Mouse (Mus musculus): Measurements from ENCODE around the gene Ppig.
"Not testable (repeated sequence)": the region's sequence is repeated elsewhere in the genome, so short reads cannot be mapped to it uniquely, and the experiment has no call there.

Ppig gene

DNA sequence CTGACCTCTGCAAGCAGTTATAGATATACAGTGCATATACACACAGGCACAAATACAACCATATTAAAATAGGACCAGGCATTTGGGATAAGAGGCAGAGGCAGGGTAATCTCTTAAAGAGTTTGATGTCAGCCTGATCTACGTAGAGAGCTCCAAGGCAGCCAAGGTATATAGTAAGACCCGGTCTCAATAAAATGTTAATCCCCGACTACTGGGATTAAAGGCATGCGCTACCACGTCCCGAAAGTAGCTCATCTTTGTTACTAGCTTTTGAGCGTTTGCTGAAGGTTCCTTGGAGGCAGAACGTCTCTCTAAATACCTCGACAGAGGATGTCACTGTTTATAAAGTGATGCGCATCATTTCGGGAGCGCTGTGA is at the start of gene Ppig:
Gene Ppig, plus strand, starts transcription at position 273 of the 377 bp plus-strand sequence.
- DNase-seq: no peak

DNA sequence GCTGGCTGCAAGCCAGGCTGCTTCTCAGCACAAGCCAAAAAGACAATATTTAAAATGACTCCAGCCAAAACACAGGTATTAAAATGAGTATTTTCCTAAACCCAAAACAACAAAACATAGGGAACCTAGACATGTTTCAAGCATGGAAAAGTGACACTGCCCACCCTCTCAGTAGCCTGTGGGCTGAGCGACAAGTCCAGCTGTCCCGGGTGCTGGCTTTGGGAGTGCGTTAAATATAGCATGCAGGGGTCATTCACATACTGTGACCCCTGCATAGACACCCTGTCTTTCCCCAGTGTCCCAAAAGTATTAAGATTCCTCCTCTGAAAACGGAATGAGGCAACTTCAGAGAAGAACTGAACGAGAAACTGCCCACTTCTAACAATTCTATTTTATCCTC is 48.6 kb upstream of the Ppig start:
- DNase-seq: no peak

DNA sequence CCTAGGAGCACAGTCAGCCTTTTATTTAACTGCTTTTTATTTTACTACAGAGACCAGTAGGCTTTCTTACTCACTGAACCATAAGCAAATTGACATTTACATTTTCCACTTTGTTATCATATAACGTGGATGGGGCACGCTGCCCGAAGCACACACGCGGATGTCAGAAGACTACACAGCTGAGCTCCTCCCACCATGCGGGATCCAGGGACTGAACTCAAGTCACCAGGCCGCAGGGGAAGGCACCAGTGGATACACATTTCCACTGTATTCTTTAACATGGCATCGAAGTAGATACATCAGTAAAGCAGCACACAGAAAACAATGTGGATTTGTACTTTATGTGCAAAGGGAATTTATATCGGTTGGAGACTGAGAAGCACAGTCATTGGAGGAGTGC is 47.1 kb upstream of the Ppig start:
- DNase-seq: no peak

DNA sequence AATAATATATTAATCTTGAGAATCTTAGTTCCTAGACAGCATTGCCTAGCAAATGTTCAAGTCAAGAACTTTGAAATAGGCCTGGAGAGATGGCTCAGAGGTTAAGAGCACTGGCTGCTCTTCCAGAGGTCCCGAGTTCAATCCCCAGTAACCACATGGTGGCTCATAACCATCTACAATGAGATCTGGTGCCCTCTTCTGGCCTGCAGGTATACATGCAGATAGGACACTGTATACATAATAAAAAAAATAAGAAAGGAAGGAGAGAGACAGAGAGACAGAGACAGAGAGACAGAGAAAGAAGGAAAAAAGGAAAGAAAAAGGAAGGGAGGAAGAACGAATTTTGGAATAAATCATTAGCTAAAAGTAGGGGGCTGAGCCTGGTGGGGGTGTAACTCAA is 45.6 kb upstream of the Ppig start:
- no peak for DNase-seq

DNA sequence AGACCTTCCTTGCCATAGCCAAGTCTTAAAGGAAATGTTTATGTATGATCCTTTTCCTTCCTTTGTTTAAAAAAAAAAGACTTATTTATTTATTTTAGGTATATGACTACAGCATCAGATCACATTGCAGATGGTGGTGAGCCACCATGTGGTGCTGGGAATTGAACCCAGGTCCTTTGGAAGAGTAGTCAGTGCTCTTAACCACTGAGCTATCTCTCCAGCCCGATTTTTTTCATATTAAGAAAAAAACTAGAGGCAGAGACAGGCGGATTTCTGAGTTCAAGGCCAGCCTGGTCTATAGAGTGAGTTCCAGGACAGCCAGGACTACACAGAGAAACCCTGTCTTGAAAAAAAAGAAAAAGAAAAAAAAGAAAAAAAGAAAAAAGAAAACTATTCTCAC is 45.1 kb upstream of the Ppig start:
- DNase-seq: not testable (repeated sequence)

- no peak for DNase-seq
Measured at GRCm38 (mm10) chr2:69679990-69680389, 42.4 kb upstream of the Ppig start.

GRCm38 (mm10) chr2:69681931-69682330 is 40.4 kb upstream of the Ppig start:
- DNase-seq: no peak

GRCm38 (mm10) chr2:69683036-69683805 is 39.1 kb upstream of the Ppig start:
- no peak for DNase-seq

DNA sequence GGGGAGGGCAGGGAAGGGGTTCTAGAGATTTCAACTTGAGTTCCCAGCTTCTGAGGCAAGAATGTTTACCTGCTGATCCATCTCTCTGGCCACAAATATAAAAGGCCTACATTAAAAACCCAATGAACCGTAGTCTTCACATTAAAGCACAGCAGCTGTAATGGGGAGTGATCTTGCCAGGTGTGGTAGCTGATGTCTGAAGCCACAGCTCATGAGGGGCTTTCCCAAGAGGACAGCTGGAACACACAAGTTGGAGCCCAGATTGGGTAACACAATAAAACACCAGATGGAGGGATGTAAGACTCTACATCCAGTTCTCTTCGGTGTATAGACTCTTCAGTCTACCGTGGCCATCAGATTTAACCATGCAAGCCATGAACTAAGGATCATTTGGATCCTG is 37.9 kb upstream of the Ppig start:
- no peak for DNase-seq

GRCm38 (mm10) chr2:69690214-69690613 is 32.1 kb upstream of the Ppig start:
- DNase-seq: no peak

GRCm38 (mm10) chr2:69690843-69691242 is 31.5 kb upstream of the Ppig start:
- no peak for DNase-seq

GRCm38 (mm10) chr2:69693501-69693900 is 28.8 kb upstream of the Ppig start:
- no peak for DNase-seq

GRCm38 (mm10) chr2:69700446-69700845 is 21.9 kb upstream of the Ppig start:
- DNase-seq: no peak

DNA sequence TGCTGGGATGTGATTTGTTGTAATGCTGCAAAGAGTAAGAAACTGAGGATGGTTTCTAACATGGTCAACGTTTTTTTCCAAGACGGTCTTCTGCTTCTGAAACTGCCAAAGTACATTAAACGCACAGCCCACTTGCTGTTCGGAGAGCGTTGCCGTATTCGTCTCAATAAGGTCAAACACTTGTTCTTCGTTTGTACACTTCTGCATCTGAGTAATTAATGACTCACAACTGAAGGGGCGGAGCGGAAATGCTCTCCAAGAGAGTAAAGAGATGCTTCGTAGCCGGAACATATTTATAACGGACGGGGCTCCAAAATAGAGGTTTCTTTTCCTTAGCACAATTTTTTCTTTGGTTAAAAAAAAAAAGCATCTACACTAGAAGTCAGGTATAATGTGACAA is 10.2 kb upstream of the Ppig start:
- no peak for DNase-seq

GRCm38 (mm10) chr2:69712981-69713625 is 9.2 kb upstream of the Ppig start, which contains the start of gene Fastkd1:
Gene Fastkd1, minus strand, starts transcription at chr2:69713516.
- peak; percentile 86 for DNase-seq

- no peak for DNase-seq
Measured at GRCm38 (mm10) chr2:69713626-69714014, 8.7 kb upstream of the Ppig start.

DNA sequence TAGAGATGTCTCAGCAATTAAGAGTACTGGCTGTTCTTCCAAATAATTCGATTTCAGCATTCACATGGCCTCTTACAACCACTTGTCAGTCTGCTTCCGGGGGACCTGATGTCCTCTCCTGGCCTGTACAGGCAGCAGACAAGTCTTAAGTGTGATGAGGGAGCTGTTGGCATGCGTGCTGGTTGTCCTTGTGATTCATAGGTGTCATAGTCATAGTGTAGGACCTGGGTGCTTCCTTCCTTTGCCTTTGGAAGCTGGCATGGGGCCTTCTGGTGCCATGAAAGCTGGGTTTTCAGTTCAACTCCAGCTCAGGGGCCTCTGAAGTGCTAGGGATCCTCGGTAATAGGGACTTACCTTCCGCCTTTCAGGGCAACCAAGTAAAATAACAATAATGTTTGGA is 8.2 kb upstream of the Ppig start:
- DNase-seq: peak; percentile 50

GRCm38 (mm10) chr2:69716483-69716882 is 5.9 kb upstream of the Ppig start:
- DNase-seq: no peak

GRCm38 (mm10) chr2:69719121-69719520 is 3.2 kb upstream of the Ppig start:
- no peak for DNase-seq

DNA sequence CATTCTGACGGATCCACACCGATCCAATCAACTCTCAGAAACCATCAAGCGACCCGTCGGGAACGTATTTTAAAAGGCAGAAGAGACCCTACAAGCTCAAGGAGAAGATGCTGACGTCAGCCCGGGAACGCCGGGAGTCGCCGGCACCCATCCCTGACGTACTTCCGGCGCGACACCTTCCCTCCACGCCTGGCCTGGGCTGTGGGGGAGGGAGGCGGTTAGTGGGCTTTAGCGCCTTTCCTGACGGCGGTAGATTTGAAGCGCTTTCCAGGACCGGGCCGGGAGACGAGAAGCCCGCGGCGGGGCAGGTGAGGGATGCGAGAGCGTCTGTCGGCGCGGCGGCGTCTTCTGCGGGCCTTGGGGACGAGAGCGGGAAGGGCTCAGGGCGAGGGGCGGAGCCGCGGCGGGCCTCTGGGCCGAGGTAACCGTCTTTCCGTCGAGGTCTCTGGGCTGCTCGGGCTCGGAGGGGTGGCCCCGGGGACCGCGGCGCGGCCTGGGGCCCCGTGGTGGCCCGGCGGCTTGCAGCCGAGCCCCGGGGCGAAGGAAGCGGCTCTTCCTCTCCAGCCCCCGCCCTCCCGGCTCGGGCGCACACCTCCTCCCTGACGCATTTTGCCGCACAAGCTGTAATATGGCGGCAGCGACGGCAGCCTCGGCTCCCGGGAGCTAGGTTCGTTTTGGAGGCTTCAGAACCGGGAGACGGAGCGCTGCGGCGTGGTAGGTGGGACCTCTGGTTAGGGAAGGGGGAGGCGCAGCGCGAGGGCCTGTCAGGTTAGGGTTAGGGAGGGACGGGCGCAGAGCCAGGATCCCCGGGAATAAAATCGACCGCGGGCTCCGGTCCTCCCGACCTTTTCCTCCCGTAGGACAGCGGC is 539 bp downstream of the Ppig start:
- peak; percentile 91 for DNase-seq

DNA sequence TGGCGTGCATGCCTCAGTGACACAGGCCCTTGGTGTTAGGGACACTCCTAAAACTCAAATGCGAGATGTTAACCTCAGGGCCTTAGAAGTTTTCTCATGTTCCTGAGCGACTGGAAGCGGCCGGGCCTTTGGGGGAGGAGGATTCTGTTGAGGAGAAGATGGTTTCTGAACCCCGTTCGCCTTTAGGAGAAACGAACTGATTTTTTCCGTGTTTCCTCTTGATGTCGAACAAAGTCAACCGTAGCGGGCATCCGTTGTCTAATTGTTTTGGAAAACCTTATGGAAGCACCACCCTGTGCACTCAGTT is 1.1 kb downstream of the Ppig start:
- no peak for DNase-seq

DNA sequence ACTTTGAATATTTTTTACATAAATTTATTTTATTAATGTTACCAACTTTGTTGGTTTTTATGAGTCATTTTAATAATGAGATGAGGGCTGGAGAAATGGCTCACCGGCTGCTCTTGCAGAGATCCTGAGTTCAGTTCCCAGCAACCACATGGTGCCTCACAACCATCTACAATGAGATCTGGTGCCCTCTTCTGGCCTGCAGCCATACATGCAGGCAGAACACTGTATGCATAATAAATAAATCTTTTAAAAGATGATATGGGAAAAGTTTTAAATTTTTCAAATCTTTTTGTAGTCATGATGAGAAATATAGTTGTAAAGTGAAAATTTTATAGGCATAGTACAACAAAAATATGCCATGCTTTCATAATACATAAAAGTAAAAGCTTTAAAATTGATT is 22.7 kb downstream of the Ppig start:
- no peak for DNase-seq

DNA sequence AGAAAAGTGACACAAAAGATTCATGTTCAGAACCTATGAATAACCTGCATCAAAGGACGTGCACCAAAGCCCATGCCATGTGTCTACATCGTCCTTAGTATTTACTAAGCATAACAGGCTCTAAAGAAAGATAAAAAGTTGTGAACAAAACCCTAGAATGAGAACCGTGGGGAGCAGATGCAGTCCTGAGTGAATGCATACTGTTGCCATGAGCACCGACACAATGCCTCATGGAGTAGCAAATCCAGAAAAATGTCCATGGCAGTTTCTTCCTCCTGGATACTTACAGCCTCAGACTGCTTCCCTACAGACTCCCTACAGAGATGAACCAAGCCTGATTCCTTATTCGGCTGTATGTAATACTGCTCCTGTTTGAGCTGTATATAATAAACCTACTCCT is 38.6 kb downstream of the Ppig start:
- no peak for DNase-seq

DNA sequence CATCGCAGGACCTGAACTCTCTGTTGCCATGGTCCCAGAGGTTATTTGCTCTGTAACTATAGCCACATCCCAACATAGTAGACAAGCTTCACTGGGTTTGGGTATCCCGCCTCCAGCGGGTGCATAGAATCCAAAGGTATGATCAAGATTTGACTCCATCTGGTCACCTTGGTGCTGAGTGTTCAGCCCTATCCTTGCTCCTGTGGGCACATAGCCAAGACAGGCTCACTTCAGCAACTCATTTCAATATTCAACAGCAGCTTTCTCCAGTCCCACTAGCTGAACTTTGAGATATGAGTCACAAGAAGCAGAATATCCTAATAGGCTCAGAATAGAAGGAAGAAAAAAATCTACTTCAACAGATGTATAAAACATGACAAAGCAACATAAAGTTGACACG is 41.0 kb downstream of the Ppig start:
- DNase-seq: no peak
